Mouse (Mus musculus) cerebellum, postnatal 36 days (tissue): ENCODE measurements around the gene Slc26a11.

ENCODE experiments used
- DNase-seq, 2 experiments: peaks; one replicate each; pipeline ENCODE4 v3.0.0; 2021 to 2022; ENCODE audit warnings: mixed read lengths in 2 of 2

The Slc26a11 gene

DNA sequence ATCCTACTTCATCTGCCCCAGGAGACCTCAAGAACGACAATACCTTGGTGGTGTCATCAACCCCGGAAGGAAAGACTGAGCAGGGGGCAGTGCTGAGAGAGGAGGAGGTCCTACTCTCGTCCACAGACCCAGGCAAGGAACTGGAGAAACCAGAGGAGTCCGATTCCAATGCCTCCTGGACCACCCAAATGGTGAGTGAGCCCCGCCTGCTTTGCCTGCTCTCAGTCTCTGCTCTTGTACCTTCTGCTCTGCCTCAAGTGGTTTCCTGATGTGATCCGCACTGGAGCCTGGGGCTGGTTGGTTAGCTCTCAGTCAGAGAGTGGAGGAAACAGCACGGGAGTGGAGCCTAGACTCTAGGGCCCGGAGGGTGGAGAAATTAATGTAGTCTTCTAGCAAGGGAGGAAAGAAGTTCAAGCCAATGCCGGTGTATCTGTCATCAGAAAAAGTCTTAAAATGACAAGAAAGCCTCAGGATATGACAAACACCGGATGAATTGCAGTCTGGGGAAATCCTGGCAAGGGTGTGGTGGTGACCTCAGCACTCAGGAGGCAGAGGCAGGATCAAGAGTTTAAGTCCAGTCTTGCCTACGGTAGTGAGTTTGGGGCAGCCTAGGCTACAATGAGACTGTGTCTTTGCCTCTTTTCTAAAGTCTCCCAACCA, 47.3 kb downstream of the Slc26a11 start:
- DNase-seq = no peak

DNA sequence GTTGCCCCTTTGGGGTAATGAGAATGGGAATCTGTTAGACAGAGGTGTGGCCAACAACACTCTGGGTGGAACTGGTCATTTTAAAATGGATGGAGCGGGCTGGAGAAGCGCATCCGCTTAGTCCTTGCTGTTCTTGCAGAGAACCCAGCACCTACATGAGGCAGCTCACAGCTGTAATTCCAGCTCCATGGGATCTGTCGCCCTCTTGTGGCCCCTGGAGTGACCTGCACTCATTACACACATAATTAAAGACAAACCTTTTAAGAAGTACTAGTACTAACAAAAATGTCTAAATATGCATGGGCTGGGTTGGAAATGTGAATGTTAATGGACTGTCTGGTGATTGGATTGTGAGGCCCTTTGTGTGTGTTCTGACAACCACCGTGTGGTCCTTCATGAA, 49.3 kb downstream of the Slc26a11 start:
- DNase-seq = no peak

DNA sequence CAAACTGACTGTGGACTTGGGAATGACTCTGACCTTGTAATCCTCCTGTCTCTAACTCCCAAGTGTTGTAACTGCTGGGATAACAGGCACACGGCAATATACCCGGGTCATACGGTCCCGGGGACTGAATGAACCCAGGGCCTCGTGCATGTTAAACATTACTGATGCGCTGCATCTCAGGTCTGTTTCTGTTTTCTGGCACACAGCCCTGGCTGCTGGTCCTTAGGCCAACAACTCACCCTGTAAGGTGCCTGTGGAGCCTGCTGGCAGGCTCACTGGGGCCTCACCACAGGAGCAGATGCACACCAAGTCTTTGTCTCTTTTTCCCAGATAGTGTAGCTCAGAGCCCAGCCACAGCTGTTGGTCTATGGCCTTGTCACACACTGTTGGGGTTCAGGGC, 52.0 kb downstream of the Slc26a11 start:
- no peak for DNase-seq

DNA sequence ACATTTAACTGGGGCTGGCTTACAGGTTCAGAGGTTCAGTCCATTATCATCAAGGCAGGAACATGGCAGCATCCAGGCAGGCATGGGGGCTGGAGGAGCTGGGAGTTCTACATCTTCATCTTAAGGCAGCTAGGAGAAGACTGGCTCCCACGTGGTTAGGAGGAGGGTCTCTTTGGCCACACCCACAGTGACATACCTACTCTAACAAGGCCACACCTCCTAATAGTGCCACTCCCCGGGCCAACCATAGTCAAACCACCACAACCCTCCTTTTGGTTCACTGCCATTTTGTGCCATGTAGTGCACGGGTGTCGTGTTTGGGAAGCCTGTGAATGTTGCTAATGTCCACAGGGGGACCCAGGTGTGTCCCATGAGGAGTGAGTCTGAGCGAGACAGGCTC, 52.6 kb downstream of the Slc26a11 start:
- no peak for DNase-seq

DNA sequence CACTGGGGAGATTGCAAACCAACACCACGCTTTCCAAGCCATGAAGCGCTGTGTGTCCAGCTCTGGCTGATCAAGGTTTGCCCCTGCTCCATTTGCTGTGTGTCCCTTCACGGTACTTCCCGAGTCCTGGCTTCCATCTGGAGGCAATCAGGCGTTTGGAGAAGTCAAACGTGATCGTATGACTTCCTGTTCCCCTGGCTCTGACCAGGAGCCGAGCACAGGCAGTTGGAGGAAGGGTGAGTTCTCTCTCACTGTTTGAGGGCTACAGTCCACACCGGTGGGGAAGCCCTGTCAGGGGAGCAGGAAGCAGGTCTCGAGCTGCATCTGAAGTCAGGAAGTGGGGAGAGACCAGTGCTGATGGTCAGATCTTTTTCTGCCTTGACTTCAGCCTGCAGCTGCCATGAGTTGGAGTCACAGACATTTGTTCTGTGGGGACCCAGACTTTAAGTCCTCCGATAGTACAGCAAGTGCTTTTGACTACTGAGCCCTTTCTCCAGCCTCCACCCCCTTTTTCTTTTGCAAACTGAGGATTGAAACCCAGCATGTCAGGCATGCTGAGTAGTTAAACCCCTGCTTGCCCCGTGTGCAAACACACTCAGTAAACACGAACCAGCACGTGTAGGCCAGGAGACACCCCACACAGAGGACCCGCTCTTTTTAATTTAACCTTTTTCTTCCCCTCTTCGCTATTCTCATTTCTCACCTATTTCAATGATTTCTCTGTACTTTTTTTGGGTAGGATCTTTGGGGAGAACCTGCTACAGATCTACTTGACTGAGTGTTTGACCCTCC, 64.2 kb downstream of the Slc26a11 start:
- no peak for DNase-seq

DNA sequence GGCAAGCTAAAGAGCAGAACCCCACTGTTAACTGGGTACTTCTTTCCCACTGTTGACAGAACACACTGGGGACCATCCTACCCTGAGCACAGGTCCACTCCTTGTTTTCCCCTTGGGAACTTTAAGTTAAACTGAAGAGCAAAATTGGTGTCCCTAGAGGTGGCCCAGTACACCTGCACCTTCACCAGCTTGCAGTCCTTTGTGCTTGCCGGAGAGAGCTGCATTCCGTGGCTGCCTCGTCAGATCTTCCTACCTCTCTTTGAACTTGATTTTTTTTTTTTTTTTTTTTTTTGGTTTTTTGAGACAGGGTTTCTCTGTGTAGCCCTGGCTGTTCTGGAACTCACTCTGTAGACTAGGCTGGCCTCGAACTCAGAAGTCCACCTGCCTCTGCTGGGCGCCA, 65.1 kb downstream of the Slc26a11 start:
- DNase-seq = no peak

DNA sequence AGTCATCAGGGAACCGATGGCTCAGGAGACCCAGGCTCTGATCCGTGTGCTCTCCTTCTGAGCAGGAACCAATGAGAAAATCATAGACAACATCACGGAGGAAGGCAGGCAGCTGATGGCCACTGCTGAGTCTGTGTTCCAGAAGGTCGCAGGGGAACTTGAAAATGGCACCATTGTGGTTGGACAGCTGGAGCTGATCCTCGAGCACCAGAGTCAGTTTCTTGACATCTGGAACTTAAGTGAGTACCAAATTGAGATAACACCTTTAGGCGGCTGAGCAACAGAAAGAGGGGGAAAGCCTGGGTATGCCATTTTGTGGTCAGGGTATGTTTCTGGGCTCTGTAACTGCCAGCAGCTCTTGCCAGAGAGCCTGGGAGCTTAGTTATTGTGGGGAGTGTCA, 72.1 kb downstream of the Slc26a11 start:
- DNase-seq = no peak

DNA sequence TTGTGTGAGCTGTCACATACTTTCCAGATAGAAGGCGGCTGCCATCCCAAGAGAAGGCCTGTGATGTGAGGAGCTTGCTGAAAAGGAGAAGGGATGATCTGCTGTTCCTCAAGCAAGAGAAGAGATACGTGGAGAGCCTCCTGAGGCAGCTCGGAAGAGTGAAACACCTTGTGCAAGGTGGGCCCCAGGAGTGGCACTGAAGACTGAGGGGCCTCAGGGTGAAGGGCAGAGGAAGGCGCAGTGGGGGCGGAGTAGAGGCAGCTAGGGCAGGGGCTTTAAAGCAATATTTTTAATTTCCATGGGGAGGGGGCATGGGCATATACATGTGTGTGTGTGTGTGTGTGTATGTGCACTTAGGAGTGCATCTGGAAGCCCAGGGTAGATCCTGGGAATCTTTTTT, 72.6 kb downstream of the Slc26a11 start:
- no peak for DNase-seq

DNA sequence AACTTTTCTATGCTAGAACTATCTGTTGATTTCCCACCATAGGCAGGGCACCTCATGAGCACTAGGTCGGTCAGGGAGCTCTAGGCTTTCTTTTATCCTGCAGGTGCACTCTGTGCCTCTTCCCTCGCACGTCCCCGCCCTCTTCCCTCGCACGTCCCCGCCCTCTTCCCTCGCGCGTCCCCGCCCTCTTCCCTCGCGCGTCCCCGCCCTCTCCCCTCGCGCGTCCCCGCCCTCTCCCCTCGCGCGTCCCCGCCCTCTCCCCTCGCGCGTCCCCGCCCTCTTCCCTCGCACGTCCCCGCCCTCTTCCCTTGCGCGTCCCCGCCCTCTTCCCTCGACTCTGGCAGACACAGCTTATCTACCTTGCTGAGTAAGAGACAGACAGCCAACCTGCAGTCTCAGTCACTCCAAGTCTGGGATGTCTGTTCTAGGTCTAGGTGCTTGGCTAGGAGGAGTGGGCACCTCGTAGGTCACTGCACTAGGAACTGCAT, 73.3 kb downstream of the Slc26a11 start:
- DNase-seq = peak in 1 of 2 experiments; percentile 17
